ENCODE assay signal across 14 mouse cellular contexts in the genomic region with DNA sequence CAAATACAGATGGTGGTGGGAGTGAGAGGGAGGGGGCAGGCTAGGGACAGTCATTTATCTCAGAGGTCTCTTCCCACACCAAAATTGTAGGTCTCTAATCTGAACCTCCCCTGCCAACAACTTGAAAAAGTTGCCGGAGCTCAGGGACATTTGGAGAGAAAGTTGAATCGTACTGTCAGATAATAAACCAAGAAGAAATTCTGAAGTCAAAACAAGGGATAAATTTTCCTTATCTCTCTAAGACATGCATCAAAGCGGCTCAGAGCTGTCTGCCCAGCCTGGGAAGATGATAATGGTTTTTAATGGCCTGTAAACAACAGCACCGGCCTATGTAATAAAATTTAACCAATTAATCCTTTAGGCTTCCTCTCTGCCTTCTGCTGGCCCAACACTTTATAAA. TPM values are rescaled to one million over a fixed set of nuclear protein-coding genes. Genes with fewer than 3 reads are reported as not detected.
DNase-seq lines count a peak whose midpoint lies in the region; ATAC-seq and TF ChIP-seq lines count a peak whose summit lies in the region.
"Had no signal": no experiment of that assay in that cellular context is flagged by ENCODE, and none has a peak within 500 bp of the region (broad histone marks: within the 10 kb centered on the region; RNA-seq: fewer than 3 reads in every experiment).

No protein-coding gene starts in this region.

- ATAC-seq in lung, embryonic 14.5 days (ENCODE audit: insufficient read depth), result peak; percentile 24; the same call in 1 of the 2 replicates
- peak; percentile 56 for ATAC-seq in liver, postnatal 0 days
- ATAC-seq: forebrain, postnatal 0 days had no signal

- WGBS in lung, embryonic 14.5 days, result 22% methylated on average over 4 of the region's 4 CpGs
- WGBS in liver, postnatal 0 days (ENCODE audit: insufficient replicate concordance), result 30% methylated on average over 4 of the region's 4 CpGs
- WGBS in embryonic facial prominence, embryonic 10.5 days, result 73% methylated on average over 4 of the region's 4 CpGs

- no peak overlapping the region for H3K4me3 ChIP-seq in lung, embryonic 14.5 days (ENCODE audit: low read depth, low read length)
- peak overlapping the region; percentile 14 for H3K4me3 ChIP-seq in erythroblast, embryonic 14.5 days (replicated peaks)
- no peak overlapping the region for H3K4me3 ChIP-seq in liver, postnatal 0 days (ENCODE audit: low read depth, low read length)
- H3K4me3 ChIP-seq in embryonic facial prominence, embryonic 10.5 days, result no peak overlapping the region
- H3K4me3 ChIP-seq: hindbrain, embryonic 13.5 days had no signal

- DNase-seq in adrenal gland, adult 2 months, result peak; percentile 14
- no peak for DNase-seq in adrenal gland, postnatal 14 days
- peak; percentile 28 for DNase-seq in lung, embryonic 14.5 days
- DNase-seq in lung, postnatal 10 days, result no peak
- no peak for DNase-seq in liver, postnatal 0 days
- no peak for DNase-seq in frontal cortex, adult 2 months (ENCODE audit: extremely low spot score in 1 of 2, low spot score in 1 of 2)
- no peak for DNase-seq in embryonic facial prominence, embryonic 10.5 days (ENCODE audit: low spot score)
- DNase-seq: cerebellum, adult 9-10 months; forebrain, postnatal 0 days; gastrocnemius, postnatal 25 days; kidney, adult 8-10 months; lung, adult 18-20 months had no signal

- no peaks in the 10 kb centered on the region for H3K9me3 ChIP-seq in lung, embryonic 14.5 days (ENCODE audit: low read depth, low read length)
- no peaks in the 10 kb centered on the region for H3K9me3 ChIP-seq in erythroblast, embryonic 14.5 days (ENCODE audit: control insufficient read depth, low read length)
- no peaks in the 10 kb centered on the region for H3K9me3 ChIP-seq in liver, postnatal 0 days (ENCODE audit: low read length)
- H3K9me3 ChIP-seq in embryonic facial prominence, embryonic 10.5 days, result no peaks in the 10 kb centered on the region
- H3K9me3 ChIP-seq: hindbrain, embryonic 13.5 days had no signal

- TF ChIP-seq EP300 in liver, postnatal 0 days (IDR thresholded peaks at IDR 0.05; ENCODE audit: low read depth), result peak; percentile 97

- TF ChIP-seq CTCF in lung, embryonic 14.5 days (IDR thresholded peaks at IDR 0.05; ENCODE audit: low read depth), result no peak
- no peak for TF ChIP-seq CTCF in liver, postnatal 0 days (IDR thresholded peaks at IDR 0.05; ENCODE audit: low read depth)

- H3K36me3 ChIP-seq in lung, embryonic 14.5 days (ENCODE audit: insufficient read depth), result no peaks in the 10 kb centered on the region
- peaks cover 4% of the 10 kb centered on the region for H3K36me3 ChIP-seq in erythroblast, embryonic 14.5 days (ENCODE audit: control insufficient read depth)
- no peaks in the 10 kb centered on the region for H3K36me3 ChIP-seq in liver, postnatal 0 days (replicated peaks; ENCODE audit: insufficient read depth, low read length)
- no peaks in the 10 kb centered on the region for H3K36me3 ChIP-seq in embryonic facial prominence, embryonic 10.5 days (replicated peaks)
- H3K36me3 ChIP-seq: hindbrain, embryonic 13.5 days had no signal

- H3K27ac ChIP-seq in lung, embryonic 14.5 days (ENCODE audit: low read depth), result no peak overlapping the region
- peak overlapping the region; percentile 82 for H3K27ac ChIP-seq in liver, postnatal 0 days (ENCODE audit: low read depth)
- H3K27ac ChIP-seq in embryonic facial prominence, embryonic 10.5 days (replicated peaks), result no peak overlapping the region
- H3K27ac ChIP-seq: hindbrain, embryonic 13.5 days had no signal

- H3K9ac ChIP-seq in lung, embryonic 14.5 days, result no peak overlapping the region
- H3K9ac ChIP-seq in liver, postnatal 0 days (replicated peaks), result peak overlapping the region; percentile 44
- H3K9ac ChIP-seq: forebrain, postnatal 0 days; hindbrain, embryonic 13.5 days had no signal

- no peaks in the 10 kb centered on the region for H3K27me3 ChIP-seq in lung, embryonic 14.5 days (ENCODE audit: insufficient read depth, low read length)
- H3K27me3 ChIP-seq in erythroblast, embryonic 14.5 days (ENCODE audit: control insufficient read depth), result no peaks in the 10 kb centered on the region
- no peaks in the 10 kb centered on the region for H3K27me3 ChIP-seq in liver, postnatal 0 days (ENCODE audit: insufficient read depth, low read length)
- H3K27me3 ChIP-seq in embryonic facial prominence, embryonic 10.5 days (replicated peaks; ENCODE audit: low read depth, poor library complexity, severe bottlenecking), result no peaks in the 10 kb centered on the region
- H3K27me3 ChIP-seq: hindbrain, embryonic 13.5 days had no signal

- H3K4me1 ChIP-seq in lung, embryonic 14.5 days (ENCODE audit: insufficient read depth), result peaks cover 7% of the 10 kb centered on the region
- peaks cover 62% of the 10 kb centered on the region for H3K4me1 ChIP-seq in erythroblast, embryonic 14.5 days (ENCODE audit: control insufficient read depth)
- H3K4me1 ChIP-seq in liver, postnatal 0 days (ENCODE audit: insufficient read depth), result peaks cover 55% of the 10 kb centered on the region
- H3K4me1 ChIP-seq in embryonic facial prominence, embryonic 10.5 days, result peaks cover 27% of the 10 kb centered on the region

- no peak overlapping the region for H3K4me2 ChIP-seq in lung, embryonic 14.5 days
- peak overlapping the region; percentile 40 for H3K4me2 ChIP-seq in liver, postnatal 0 days (ENCODE audit: low read depth, low read length)
- H3K4me2 ChIP-seq: hindbrain, embryonic 13.5 days had no signal

RNA-seq across cellular contexts. Expression of gene Dpf3, which starts 59.9 kb away (rescaled TPM):
- 1 to 10 TPM; 7.6 to 8.6 TPM for total RNA-seq in adrenal gland, adult 2 months (2021)
- 6.6 TPM in 2 replicates for polyA plus RNA-seq in adrenal gland, adult 2 months (2012; rRNA removed)
- total RNA-seq in adrenal gland, postnatal 14 days (2021), result 10.6 and 12.2 TPM in 2 replicates
- 3.1 and 3.9 TPM in 2 replicates for polyA plus RNA-seq in lung, embryonic 14.5 days (2014; fragmentation: Nextera tagmentation; extraction: Ambion mirVana)
- 1.9 and 2.2 TPM in 2 replicates for polyA plus RNA-seq in erythroblast, embryonic 14.5 days (2012)
- polyA plus RNA-seq in liver, postnatal 0 days (2015; fragmentation: Nextera tagmentation; extraction: Ambion mirVana), result 4.5 and 7.5 TPM in 2 replicates
- 5.9 and 7.3 TPM in 2 replicates for polyA plus RNA-seq in frontal cortex, adult 2 months (2012; rRNA removed)
- polyA plus RNA-seq in embryonic facial prominence, embryonic 10.5 days (2016; fragmentation: Nextera tagmentation; extraction: Ambion mirVana), result 2.8 and 3.0 TPM in 2 replicates

Comparison
In these comparisons a context has a peak if more than half of its experiments do, and no peak if none do; other contexts are left out.
1. DNase-seq: peak in adrenal gland, adult 2 months (single experiment) and lung, embryonic 14.5 days (single experiment); none in adrenal gland, postnatal 14 days (single experiment), lung, postnatal 10 days (single experiment), liver, postnatal 0 days (single experiment), frontal cortex, adult 2 months (0 of 2) and embryonic facial prominence, embryonic 10.5 days (single experiment).